Mouse (Mus musculus) embryonic fibroblast, embryonic 13.5 days (primary cell): ENCODE measurements around the gene Copb1. TPM values are rescaled to one million over a fixed set of nuclear protein-coding genes. Genes with fewer than 3 reads are reported as not detected.
"Not testable (repeated sequence)": the region's sequence is repeated elsewhere in the genome, so short reads cannot be mapped to it uniquely, and the experiment has no call there.

ENCODE experiments used
- H3K27ac ChIP-seq: 2 replicates; pipeline ENCODE4 v1.5.1; 2012; ENCODE audit warnings: low read length, control low read depth, inconsistent platforms; ENCODE audit not compliant: insufficient read depth
- H3K4me1 ChIP-seq: 2 replicates; pipeline ENCODE4 v1.6.1; 2011; ENCODE audit warnings: low read length; ENCODE audit not compliant: control insufficient read depth, insufficient read depth
- H3K4me3 ChIP-seq: 2 replicates; pipeline ENCODE4 v1.5.1; 2011; ENCODE audit warnings: mild to moderate bottlenecking, control low read depth, low read length; ENCODE audit not compliant: insufficient read depth
- CTCF ChIP-seq: IDR thresholded peaks from 2 replicates; pipeline ENCODE4 v1.5.1; 2011; ENCODE audit warnings: mild to moderate bottlenecking, control low read depth, low read length, moderate library complexity, borderline replicate concordance; ENCODE audit not compliant: insufficient read depth
- POLR2A ChIP-seq: IDR thresholded peaks from 2 replicates; pipeline ENCODE4 v1.6.1; 2011; ENCODE audit warnings: low read depth, mild to moderate bottlenecking, control low read depth, low read length, moderate library complexity
- polyA plus RNA-seq: library from polyadenylated mRNA; stranded (reverse); fragments of >200 nt; gene quantifications from 2 replicates; pipeline ENCODE4 v1.2.4, GENCODE M21; 2011; ENCODE audit warnings: low read depth; ENCODE audit not compliant: missing spikeins, insufficient read length

Gene Copb1
- polyA plus RNA-seq, 1 experiment, result 202 TPM

DNA sequence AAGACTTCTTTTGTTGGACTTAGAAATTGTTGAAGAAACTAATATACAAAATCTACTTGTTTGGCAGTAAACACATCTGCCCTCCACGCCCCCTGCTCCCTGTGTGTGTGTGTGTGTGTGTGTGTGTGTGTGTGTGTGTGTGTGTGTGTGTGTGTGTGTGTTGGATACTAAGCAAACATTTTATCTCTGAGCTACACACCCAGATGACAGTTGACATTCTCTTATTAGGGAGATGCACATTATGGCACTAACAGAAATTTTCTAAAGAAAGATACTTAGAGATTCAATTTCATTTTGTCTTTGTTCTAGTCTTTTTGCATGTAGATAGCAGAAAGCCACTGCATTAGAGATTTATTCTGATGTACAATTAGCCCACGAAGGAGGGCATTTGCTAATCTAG, 37.6 kb downstream of the Copb1 start:
- no peak overlapping the region for H3K4me3 ChIP-seq
- peaks cover 4% of the 10 kb centered on the region; the same call in 1 of the 2 replicates for H3K4me1 ChIP-seq
- no peak overlapping the region for H3K27ac ChIP-seq
- TF ChIP-seq CTCF (no peak), POLR2A (no peak)

DNA sequence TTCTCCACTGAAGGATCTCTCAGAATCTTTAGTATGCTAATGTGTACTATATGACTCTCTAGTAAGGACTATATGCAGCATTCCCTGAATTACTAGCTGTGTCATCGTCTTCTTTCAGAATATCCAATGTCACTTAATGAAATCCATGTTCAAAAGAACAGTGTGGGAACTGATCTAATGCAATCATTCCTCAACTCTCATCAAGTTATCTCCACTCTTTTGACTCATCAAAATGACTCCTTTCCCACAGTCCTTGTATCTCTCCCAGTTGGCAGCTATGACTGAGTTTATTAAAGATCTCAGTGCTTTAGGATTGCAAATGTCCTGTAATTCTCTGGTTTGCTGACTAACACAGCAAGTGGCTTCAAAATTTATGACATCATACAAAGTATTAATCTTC, 40.1 kb downstream of the Copb1 start:
- Histone ChIP-seq H3K4me3 (no peak overlapping the region), H3K27ac (peak overlapping the region; percentile 78), H3K4me1 (peaks cover 4% of the 10 kb centered on the region; the same call in 1 of the 2 replicates)
- TF ChIP-seq CTCF (no peak), POLR2A (no peak)

DNA sequence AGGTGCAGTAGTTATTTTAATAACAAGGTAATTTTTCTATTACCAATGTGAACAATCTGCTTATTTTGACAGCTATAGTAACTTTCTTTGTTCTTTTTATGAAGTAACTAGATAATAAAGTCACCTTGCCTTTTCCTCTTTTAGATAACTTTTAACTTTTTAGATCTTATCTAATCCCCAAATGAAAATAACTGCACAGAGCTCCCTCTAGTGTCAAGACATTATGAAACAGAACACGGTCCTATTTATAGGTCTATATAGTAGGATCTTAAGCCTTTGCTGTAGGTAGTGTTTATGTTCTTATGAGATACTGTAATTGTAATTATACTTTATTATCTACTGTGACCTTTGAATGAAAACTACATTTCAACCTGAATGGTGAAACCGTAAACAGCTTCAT, 41.0 kb downstream of the Copb1 start:
- TF ChIP-seq CTCF, result no peak
- no peak for TF ChIP-seq POLR2A
- no peak overlapping the region for H3K4me3 ChIP-seq
- no peak overlapping the region for H3K27ac ChIP-seq
- H3K4me1 ChIP-seq, result peaks cover 4% of the 10 kb centered on the region; the same call in 1 of the 2 replicates

- no peak for TF ChIP-seq CTCF
- TF ChIP-seq POLR2A, result no peak
Observed at GRCm38 (mm10) chr7:114210618-114211017, 43.9 kb downstream of the Copb1 start.

GRCm38 (mm10) chr7:114209841-114210240, 44.7 kb downstream of the Copb1 start:
- no peak for TF ChIP-seq POLR2A
- TF ChIP-seq CTCF, result no peak
- no peak overlapping the region for H3K4me3 ChIP-seq
- H3K27ac ChIP-seq, result no peak overlapping the region
- H3K4me1 ChIP-seq, result peaks cover 4% of the 10 kb centered on the region; the same call in 1 of the 2 replicates

More at GRCm38 (mm10) chr7:114210618-114211017, 43.9 kb downstream of the Copb1 start:
- Histone ChIP-seq H3K4me3 (no peak overlapping the region), H3K27ac (no peak overlapping the region), H3K4me1 (peaks cover 4% of the 10 kb centered on the region; the same call in 1 of the 2 replicates)

- TF ChIP-seq CTCF, result no peak
- TF ChIP-seq POLR2A, result no peak
- Histone ChIP-seq H3K27ac (peak overlapping the region; percentile 71), H3K4me1 (peaks cover 24% of the 10 kb centered on the region), H3K4me3 (no peak overlapping the region)
Observed at GRCm38 (mm10) chr7:114203491-114204359, 50.8 kb downstream of the Copb1 start.

DNA sequence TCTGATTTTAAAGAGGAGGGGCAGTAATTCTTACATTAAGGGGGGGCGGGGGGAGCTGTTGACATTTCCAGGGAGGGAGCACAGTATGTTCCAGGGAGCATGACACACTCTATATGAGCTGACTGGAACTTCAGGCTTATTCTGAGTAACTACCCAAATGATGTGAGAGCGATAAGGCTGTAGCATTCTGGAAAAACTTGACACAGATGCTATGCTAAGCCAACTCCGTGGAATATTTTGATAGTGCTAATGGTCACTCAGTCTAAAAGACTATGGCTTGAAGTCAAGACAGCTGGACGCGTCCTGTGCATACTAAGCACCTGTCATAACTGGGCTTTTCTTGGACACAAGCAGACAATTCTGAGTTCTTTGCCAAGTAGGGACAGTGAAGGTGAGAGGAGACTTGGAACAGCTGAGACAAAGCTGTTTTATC, 51.5 kb downstream of the Copb1 start:
- peak overlapping the region; percentile 80 for H3K27ac ChIP-seq
- peaks cover 24% of the 10 kb centered on the region for H3K4me1 ChIP-seq
- no peak overlapping the region for H3K4me3 ChIP-seq
- no peak for TF ChIP-seq POLR2A

- TF ChIP-seq POLR2A (no peak), CTCF (no peak)
- Histone ChIP-seq H3K4me1 (peaks cover 24% of the 10 kb centered on the region), H3K27ac (no peak overlapping the region), H3K4me3 (no peak overlapping the region)
Observed at GRCm38 (mm10) chr7:114200651-114201050, 53.9 kb downstream of the Copb1 start.

DNA sequence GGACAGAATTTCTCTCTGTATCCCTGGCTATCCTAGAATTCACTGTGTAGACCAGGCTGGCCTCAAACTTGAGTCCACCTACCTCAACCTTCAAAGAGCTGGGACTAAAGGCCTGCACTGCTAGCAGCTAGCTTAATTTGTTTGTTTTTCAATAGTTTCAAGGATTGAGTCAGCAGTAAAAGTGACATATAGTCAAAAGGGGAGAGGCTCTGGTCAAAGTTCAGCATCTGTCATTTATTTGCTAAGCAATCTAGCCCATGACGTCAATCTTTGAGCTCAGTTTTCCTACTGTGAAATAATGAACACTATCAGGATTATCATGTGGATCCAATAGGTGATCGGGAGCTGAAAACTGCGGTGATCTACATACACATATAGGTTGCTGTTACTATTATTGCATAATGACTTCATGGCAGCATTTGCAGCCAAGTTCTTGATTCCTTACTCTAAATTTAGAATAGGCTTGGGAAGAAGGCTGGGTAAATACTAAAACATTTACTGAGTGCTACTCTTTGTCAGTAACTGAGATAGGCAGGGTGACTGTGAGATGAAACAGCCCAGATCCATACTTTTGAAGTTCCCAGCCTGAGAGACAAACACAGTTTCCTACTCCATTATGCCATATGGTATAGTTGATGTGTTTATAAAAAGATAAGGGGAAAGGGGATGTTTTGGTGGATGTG, 54.9 kb downstream of the Copb1 start:
- peaks cover 24% of the 10 kb centered on the region for H3K4me1 ChIP-seq

GRCm38 (mm10) chr7:114198252-114198651, 56.3 kb downstream of the Copb1 start:
- Histone ChIP-seq H3K4me3 (no peak overlapping the region), H3K4me1 (peaks cover 18% of the 10 kb centered on the region), H3K27ac (no peak overlapping the region)
- TF ChIP-seq POLR2A (no peak), CTCF (no peak)

More for the DNA sequence above, 54.9 kb downstream of the Copb1 start:
- TF ChIP-seq CTCF (no peak), POLR2A (no peak)
- H3K27ac ChIP-seq, result no peak overlapping the region
- H3K4me3 ChIP-seq, result no peak overlapping the region

- not testable (repeated sequence) for H3K4me1 ChIP-seq, H3K27ac ChIP-seq, H3K4me3 ChIP-seq
Observed at GRCm38 (mm10) chr7:114196588-114196987, 57.9 kb downstream of the Copb1 start.

DNA sequence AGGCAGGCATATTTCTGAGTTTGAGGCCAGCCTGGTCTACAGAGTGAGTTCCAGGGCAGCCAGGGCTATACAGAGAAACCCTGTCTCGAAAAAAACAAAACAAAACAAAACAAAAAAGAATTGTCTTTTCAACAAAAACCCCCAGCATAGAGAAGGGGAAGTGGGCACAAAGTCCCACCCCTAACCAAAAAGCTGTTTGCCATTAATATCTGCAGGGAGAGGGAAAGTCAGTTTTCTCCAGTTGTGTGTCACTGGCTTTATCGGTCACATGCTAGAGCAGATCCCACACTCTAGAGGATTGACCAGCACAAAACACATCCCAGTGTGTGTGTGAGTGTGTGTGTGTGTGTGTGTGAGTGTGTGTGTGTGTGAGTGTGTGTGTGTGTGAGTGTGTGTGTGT, 59.7 kb downstream of the Copb1 start:
- H3K4me3 ChIP-seq, H3K4me1 ChIP-seq, H3K27ac ChIP-seq: not testable (repeated sequence)
